Mouse (Mus musculus) cerebellum, adult 2 months (tissue): Measurements from ENCODE around the gene Immp2l. TPM values are rescaled to one million over a fixed set of nuclear protein-coding genes. Genes with fewer than 3 reads are reported as not detected.

Experiments used
- DNase-seq, 2 experiments: peaks; one replicate each; pipeline ENCODE4 v3.0.0; 2021
- H3K27ac ChIP-seq: fragments of 200-500 bp; 2 replicates; pipeline ENCODE4 v1.5.1; 2012; ENCODE audit warnings: low read length, control low read depth, inconsistent platforms; ENCODE audit not compliant: insufficient read depth
- H3K27me3 ChIP-seq: fragments of 200-500 bp; 2 replicates; pipeline ENCODE4 v1.6.1; 2012; ENCODE audit warnings: inconsistent platforms, mild to moderate bottlenecking, low read length, moderate library complexity; ENCODE audit not compliant: control insufficient read depth, insufficient read depth
- H3K4me1 ChIP-seq: fragments of 200-500 bp; 2 replicates; pipeline ENCODE4 v1.6.1; 2011; ENCODE audit warnings: low read length; ENCODE audit not compliant: control insufficient read depth, insufficient read depth
- H3K4me3 ChIP-seq: fragments of 200-500 bp; replicated peaks from 2 replicates; pipeline ENCODE3; 2011; ENCODE audit warnings: mild to moderate bottlenecking, low read depth, low read length, control low read depth; ENCODE audit not compliant: insufficient read depth
- CTCF ChIP-seq: fragments of 200-500 bp; IDR thresholded peaks from 2 replicates; pipeline ENCODE4 v1.5.1; 2011; ENCODE audit warnings: low read depth, mild to moderate bottlenecking, control low read depth, low read length, moderate library complexity, borderline replicate concordance; ENCODE audit not compliant: insufficient read depth
- POLR2A ChIP-seq: fragments of 200-500 bp; IDR thresholded peaks from 2 replicates; pipeline ENCODE4 v1.6.1; 2011; ENCODE audit warnings: low read length, control low read depth, borderline replicate concordance; ENCODE audit not compliant: insufficient read depth
- WGBS: fragments of 180-500 bp; shearing (Covaris S2); methylation state at CpG from one replicate; pipeline ENCODE4 v1.1.7; 2018; 5-methylcytosine and 5-hydroxymethylcytosine counted together
- polyA plus RNA-seq: library from polyadenylated mRNA; depleted of rRNA; stranded (reverse); fragments of >200 nt; gene quantifications from 2 replicates; pipeline ENCODE4 v1.2.3, GENCODE M21; 2012

Gene Immp2l
- polyA plus RNA-seq, 1 experiment = 11.4 TPM

GRCm38 (mm10) chr12:41257905-41258304, 234.0 kb downstream of the Immp2l start:
- Histone ChIP-seq H3K4me3 (no peak overlapping the region), H3K27me3 (no peaks in the 10 kb centered on the region), H3K27ac (no peak overlapping the region), H3K4me1 (no peaks in the 10 kb centered on the region)
- TF ChIP-seq CTCF (no peak), POLR2A (no peak)
- WGBS = 81% methylated on average over 2 of the region's 2 CpGs
- no peak for DNase-seq

- no peak overlapping the region for H3K27ac ChIP-seq
- WGBS = 64% methylated on average over 2 of the region's 2 CpGs
- DNase-seq = no peak
- H3K4me1 ChIP-seq = no peaks in the 10 kb centered on the region
- TF ChIP-seq CTCF = no peak
- H3K27me3 ChIP-seq = no peaks in the 10 kb centered on the region
- H3K4me3 ChIP-seq = no peak overlapping the region
These were observed 235.7 kb downstream of the Immp2l start for GRCm38 (mm10) chr12:41259608-41260007.

DNA sequence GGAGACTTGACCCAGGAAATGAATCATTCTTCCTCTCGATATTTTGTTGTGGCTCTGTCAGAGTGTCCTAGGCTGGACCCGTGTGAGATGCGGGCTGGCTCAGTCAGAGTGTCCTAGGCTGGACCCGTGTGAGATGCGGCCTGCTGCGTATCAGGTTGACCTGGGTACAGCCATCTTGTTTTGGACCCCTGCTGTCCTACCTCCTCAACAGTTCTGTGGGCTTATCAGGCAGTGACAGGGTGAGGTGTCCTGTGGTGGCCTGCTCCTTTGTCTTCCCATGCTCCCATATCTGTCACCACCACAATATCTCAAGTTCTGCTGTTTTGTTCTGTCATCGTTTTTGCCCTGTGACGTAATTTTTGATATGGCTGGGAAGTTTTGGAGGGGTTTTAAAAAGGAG, 250.2 kb downstream of the Immp2l start:
- H3K27ac ChIP-seq = no peak overlapping the region
- no peaks in the 10 kb centered on the region for H3K4me1 ChIP-seq
- WGBS = 84% methylated on average over 8 of the region's 8 CpGs
- H3K27me3 ChIP-seq = no peaks in the 10 kb centered on the region
- DNase-seq = no peak
- H3K4me3 ChIP-seq = no peak overlapping the region
- TF ChIP-seq POLR2A (no peak), CTCF (no peak)

GRCm38 (mm10) chr12:41275361-41275760, 251.5 kb downstream of the Immp2l start:
- Histone ChIP-seq H3K4me1 (no peaks in the 10 kb centered on the region), H3K27me3 (no peaks in the 10 kb centered on the region), H3K4me3 (no peak overlapping the region), H3K27ac (no peak overlapping the region)
- DNase-seq = no peak
- 7% methylated on average over 3 of the region's 3 CpGs for WGBS
- TF ChIP-seq CTCF (no peak), POLR2A (no peak)

DNA sequence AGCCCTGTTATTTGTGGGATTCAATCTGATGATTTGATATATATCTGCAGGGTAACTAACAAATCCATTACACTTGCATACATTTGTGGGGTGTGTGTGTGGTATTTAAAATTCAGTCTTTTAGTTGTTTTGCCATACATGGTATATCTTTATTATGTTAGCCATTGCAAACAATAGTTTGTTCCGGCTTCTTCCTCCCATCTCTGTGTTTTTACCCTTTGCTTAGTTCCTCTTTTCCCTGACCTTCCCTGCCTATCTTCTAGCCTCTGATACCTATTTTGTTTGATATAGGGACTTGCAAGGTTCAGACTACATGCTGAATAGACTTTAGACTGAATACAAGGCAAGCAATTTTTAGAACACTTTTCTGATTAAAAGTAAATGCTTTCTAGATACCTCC, 254.0 kb downstream of the Immp2l start:
- no peak for TF ChIP-seq CTCF
- DNase-seq = no peak
- H3K4me3 ChIP-seq = no peak overlapping the region
- 100% methylated on average over 1 of the region's 1 CpGs for WGBS
- H3K27ac ChIP-seq = no peak overlapping the region
- no peaks in the 10 kb centered on the region for H3K27me3 ChIP-seq
- no peaks in the 10 kb centered on the region for H3K4me1 ChIP-seq

DNA sequence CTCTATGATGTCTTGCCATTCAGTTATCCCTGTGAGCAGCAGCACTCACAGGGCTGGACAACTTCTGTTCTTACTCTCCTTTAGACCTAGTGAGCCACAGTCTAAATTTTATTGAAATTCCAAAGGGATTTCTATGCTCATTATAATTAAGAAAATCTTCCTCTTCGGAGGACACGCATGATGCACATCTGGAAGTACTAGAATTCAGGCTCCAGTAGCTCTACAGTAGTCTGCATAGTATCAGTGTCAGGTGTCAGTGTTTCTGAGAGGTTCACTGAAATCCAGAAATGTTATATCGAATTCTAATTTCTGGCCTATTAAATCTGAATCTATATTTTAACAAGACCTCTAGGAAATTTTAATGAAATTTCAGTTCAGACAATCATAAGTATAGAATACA, 265.2 kb downstream of the Immp2l start:
- TF ChIP-seq CTCF = no peak
- TF ChIP-seq POLR2A = no peak
- no peaks in the 10 kb centered on the region for H3K27me3 ChIP-seq
- no peak overlapping the region for H3K4me3 ChIP-seq
- H3K27ac ChIP-seq = no peak overlapping the region
- DNase-seq = no peak
- H3K4me1 ChIP-seq = no peaks in the 10 kb centered on the region
- WGBS = 93% methylated on average over 3 of the region's 3 CpGs

DNA sequence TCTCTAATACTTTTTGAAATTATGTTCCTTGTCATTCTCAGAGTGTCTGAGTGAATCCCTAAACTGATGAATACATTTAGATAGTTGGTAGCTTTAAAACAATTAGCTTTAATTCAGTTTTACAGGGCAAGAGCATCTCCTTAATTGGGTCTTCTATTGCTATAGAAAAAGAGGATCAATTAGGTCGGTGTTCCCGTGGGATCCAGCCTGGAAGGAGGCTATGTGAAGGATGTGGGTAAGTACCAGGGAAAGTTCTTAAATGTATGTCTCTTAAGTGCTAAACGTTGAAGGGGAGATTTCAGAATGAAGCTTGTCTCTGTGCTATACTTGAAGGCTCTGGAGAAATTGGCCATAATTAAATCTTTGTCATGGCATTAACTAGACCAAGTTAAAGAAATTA, 283.1 kb downstream of the Immp2l start:
- DNase-seq = no peak
- H3K27ac ChIP-seq = no peak overlapping the region
- WGBS = 93% methylated on average over 3 of the region's 3 CpGs
- no peaks in the 10 kb centered on the region for H3K27me3 ChIP-seq
- TF ChIP-seq POLR2A (no peak), CTCF (no peak)
- no peaks in the 10 kb centered on the region for H3K4me1 ChIP-seq
- H3K4me3 ChIP-seq = no peak overlapping the region

DNA sequence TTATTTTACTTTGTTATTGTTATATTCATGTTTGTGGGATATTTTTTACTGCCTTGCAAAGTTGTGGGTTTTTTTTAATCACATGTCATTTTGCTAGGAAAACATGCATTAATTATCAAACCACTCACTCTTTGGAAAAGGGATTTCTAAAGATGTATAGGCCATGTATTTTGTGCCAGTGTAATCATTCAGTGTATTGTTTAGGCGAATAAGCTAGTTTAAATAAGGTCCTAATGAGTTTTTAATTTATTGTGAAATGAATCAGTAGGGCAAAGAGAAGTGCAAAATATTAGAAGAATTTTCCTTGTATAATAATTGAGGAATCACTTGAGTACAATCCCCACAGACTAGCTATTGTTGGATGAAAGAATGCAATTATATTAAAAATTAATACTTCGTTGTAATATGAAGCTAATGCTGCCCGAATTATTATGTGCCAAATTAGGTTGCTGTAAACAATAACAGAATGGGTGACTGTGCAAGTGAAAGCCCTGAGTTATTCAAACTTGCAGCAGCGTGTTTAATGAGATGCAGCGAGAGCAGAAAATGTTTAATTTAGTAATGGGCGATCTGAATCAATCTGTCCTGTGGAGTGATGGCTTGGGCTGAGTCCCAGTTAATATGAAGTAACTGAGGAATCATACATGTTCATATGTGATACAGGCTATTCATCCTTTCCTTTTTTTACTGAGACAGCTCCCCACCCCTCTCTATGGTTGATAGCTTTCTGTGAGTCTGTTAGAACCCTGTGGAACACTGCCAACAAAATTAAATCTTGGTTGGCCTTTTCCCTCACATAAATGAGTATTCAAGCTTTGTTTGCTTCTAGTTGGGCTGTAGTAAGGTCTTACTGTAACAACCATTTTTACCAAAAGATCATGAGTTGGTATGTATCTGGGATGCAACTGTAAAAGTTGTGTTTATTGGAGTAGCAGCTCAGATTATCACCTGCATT, 285.1 kb downstream of the Immp2l start:
- WGBS = 45% methylated on average over 6 of the region's 6 CpGs
- H3K27ac ChIP-seq = no peak overlapping the region
- no peak for DNase-seq
- no peaks in the 10 kb centered on the region for H3K4me1 ChIP-seq
- H3K4me3 ChIP-seq = no peak overlapping the region
- TF ChIP-seq POLR2A (no peak), CTCF (no peak)
- H3K27me3 ChIP-seq = no peaks in the 10 kb centered on the region
